Mouse (Mus musculus) testis, adult 2 months (tissue): ENCODE measurements around the gene Abhd15.

ENCODE experiments used
- CTCF ChIP-seq: fragments of 200-500 bp; IDR thresholded peaks from 2 replicates; pipeline ENCODE4 v1.5.1; 2012; ENCODE audit warnings: low read depth, mild to moderate bottlenecking, inconsistent platforms, low read length, moderate library complexity; ENCODE audit not compliant: control insufficient read depth, insufficient read depth, insufficient replicate concordance
- POLR2A ChIP-seq: fragments of 200-500 bp; IDR thresholded peaks from 2 replicates; pipeline ENCODE4 v1.6.1; 2012; ENCODE audit warnings: low read depth, mild to moderate bottlenecking, inconsistent platforms, low read length, moderate library complexity; ENCODE audit not compliant: control insufficient read depth

- no peak for TF ChIP-seq POLR2A
- no peak for TF ChIP-seq CTCF
These were observed 12.9 kb upstream of the Abhd15 start for GRCm38 (mm10) chr11:77501971-77502370.
